In genomic region chr3:107758638-107759037, GRCm38 (mm10) we compare ENCODE assay signal across 9 mouse cellular contexts. TPM values are rescaled to one million over a fixed set of nuclear protein-coding genes. Genes with fewer than 3 reads are reported as not detected.
DNase-seq lines count a peak whose midpoint lies in the region; ATAC-seq and TF ChIP-seq lines count a peak whose summit lies in the region.
"Had no signal": no experiment of that assay in that cellular context is flagged by ENCODE, and none has a peak within 500 bp of the region (broad histone marks: within the 10 kb centered on the region; RNA-seq: fewer than 3 reads in every experiment).

No protein-coding gene starts in this region.

- H3K9ac ChIP-seq in kidney, embryonic 14.5 days (ENCODE audit: low read depth, low read length) = peak overlapping the region; percentile 85; the same call in 1 of the 2 replicates
- no peak overlapping the region for H3K9ac ChIP-seq in forebrain, postnatal 0 days
- H3K9ac ChIP-seq in neural tube, embryonic 14.5 days (replicated peaks; ENCODE audit: low read depth, low read length) = no peak overlapping the region

- WGBS in kidney, embryonic 14.5 days = 9% methylated on average over 3 of the region's 3 CpGs
- 14% methylated on average over 3 of the region's 3 CpGs for WGBS in forebrain, postnatal 0 days
- WGBS in neural tube, embryonic 14.5 days = 31% methylated on average over 3 of the region's 3 CpGs

- DNase-seq in kidney, adult 8-10 months = no peak
- DNase-seq in Muller cell, postnatal 12 days (ENCODE audit: inconsistent ontology term) = peak; percentile 30
- DNase-seq in forebrain, postnatal 0 days = no peak
- DNase-seq in kidney, postnatal 4 days = peak; percentile 41 to 59
- no peak for DNase-seq in yolk sac, embryonic 10.5 days (ENCODE audit: low spot score)
- no peak for DNase-seq in adrenal gland, postnatal 4 days (ENCODE audit: low spot score in 2 of 2)

- no peaks in the 10 kb centered on the region; the same call in 1 of the 2 replicates for H3K4me1 ChIP-seq in kidney, embryonic 14.5 days (ENCODE audit: control insufficient read depth, insufficient read depth, low read length)
- H3K4me1 ChIP-seq in forebrain, postnatal 0 days (ENCODE audit: insufficient read depth) = peaks cover 11% of the 10 kb centered on the region; the same call in 1 of the 2 replicates
- H3K4me1 ChIP-seq in neural tube, embryonic 14.5 days (ENCODE audit: control insufficient read depth, insufficient read depth, low read length) = peaks cover 18% of the 10 kb centered on the region; the same call in 1 of the 2 replicates

- no peak overlapping the region for H3K27ac ChIP-seq in kidney, embryonic 14.5 days (ENCODE audit: low read depth, low read length)
- H3K27ac ChIP-seq in forebrain, postnatal 0 days (ENCODE audit: low read depth, low read length) = no peak overlapping the region
- H3K27ac ChIP-seq in neural tube, embryonic 14.5 days (ENCODE audit: low read depth, low read length) = no peak overlapping the region

- H3K4me3 ChIP-seq in kidney, embryonic 14.5 days (ENCODE audit: low read length) = peak overlapping the region; percentile 63
- H3K4me3 ChIP-seq in forebrain, postnatal 0 days (ENCODE audit: low read depth, low read length) = peak overlapping the region; percentile 53
- peak overlapping the region; percentile 61; the same call in 1 of the 2 replicates for H3K4me3 ChIP-seq in neural tube, embryonic 14.5 days (ENCODE audit: low read depth, low read length)

- H3K4me2 ChIP-seq in kidney, embryonic 14.5 days (replicated peaks; ENCODE audit: low read depth, low read length) = peak overlapping the region; percentile 55
- H3K4me2 ChIP-seq in forebrain, postnatal 0 days (ENCODE audit: low read depth) = peak overlapping the region; percentile 93
- H3K4me2 ChIP-seq in neural tube, embryonic 14.5 days (ENCODE audit: low read depth, low read length) = peak overlapping the region; percentile 75

- H3K9me3 ChIP-seq in kidney, embryonic 14.5 days (ENCODE audit: control insufficient read depth, low read length) = no peaks in the 10 kb centered on the region
- H3K9me3 ChIP-seq in forebrain, postnatal 0 days (ENCODE audit: low read length) = no peaks in the 10 kb centered on the region
- no peaks in the 10 kb centered on the region for H3K9me3 ChIP-seq in neural tube, embryonic 14.5 days (ENCODE audit: control insufficient read depth, low read length)

- ATAC-seq in kidney, embryonic 14.5 days (ENCODE audit: low FRiP score, low TSS enrichment) = no peak
- no peak for ATAC-seq in forebrain, postnatal 0 days
- ATAC-seq in neural tube, embryonic 14.5 days (ENCODE audit: low read depth) = no peak
- ATAC-seq: Patski had no signal

- no peak for TF ChIP-seq CTCF in forebrain, postnatal 0 days (IDR thresholded peaks at IDR 0.05; ENCODE audit: low read depth)

- no peaks in the 10 kb centered on the region; the same call in 1 of the 2 replicates for H3K27me3 ChIP-seq in kidney, embryonic 14.5 days (ENCODE audit: control insufficient read depth, insufficient read depth, low read length)
- H3K27me3 ChIP-seq in forebrain, postnatal 0 days (ENCODE audit: insufficient read depth, low read length) = no peaks in the 10 kb centered on the region
- no peaks in the 10 kb centered on the region for H3K27me3 ChIP-seq in neural tube, embryonic 14.5 days (ENCODE audit: control insufficient read depth, insufficient read depth, low read length)
- H3K27me3 ChIP-seq: Patski had no signal

- H3K36me3 ChIP-seq in kidney, embryonic 14.5 days (ENCODE audit: control insufficient read depth, insufficient read depth, low read length) = peaks cover 3% of the 10 kb centered on the region; the same call in 1 of the 2 replicates
- no peaks in the 10 kb centered on the region for H3K36me3 ChIP-seq in forebrain, postnatal 0 days (ENCODE audit: insufficient read depth)
- no peaks in the 10 kb centered on the region for H3K36me3 ChIP-seq in neural tube, embryonic 14.5 days (ENCODE audit: control insufficient read depth, insufficient read depth, low read length)

RNA-seq across cellular contexts. Expression of gene Csf1, which starts 1.6 kb away (rescaled TPM):
- 3.9 and 8.5 TPM in 2 replicates for polyA plus RNA-seq in kidney, embryonic 14.5 days (2014; fragmentation: Nextera tagmentation; extraction: Ambion mirVana)
- 6.3 and 11.7 TPM in 2 replicates for total RNA-seq in forebrain, postnatal 0 days (2014; rRNA removed)
- polyA plus RNA-seq in forebrain, postnatal 0 days (2015; fragmentation: Nextera tagmentation; extraction: Ambion mirVana) = 7.2 and 8.6 TPM in 2 replicates
- polyA plus RNA-seq in neural tube, embryonic 14.5 days (2014; fragmentation: Nextera tagmentation; extraction: Ambion mirVana) = 6.3 and 9.3 TPM in 2 replicates
- 10 to 100 TPM; 18.0 to 19.8 TPM for total RNA-seq in adrenal gland, postnatal 4 days (2021)

Comparison
In these comparisons a context has a peak if more than half of its experiments do, and no peak if none do; other contexts are left out.
1. DNase-seq: peak in Muller cell, postnatal 12 days (single experiment) and kidney, postnatal 4 days (2 of 2); none in kidney, adult 8-10 months (0 of 2), forebrain, postnatal 0 days (single experiment), yolk sac, embryonic 10.5 days (single experiment) and adrenal gland, postnatal 4 days (0 of 2).
2. Peak in every context shown above with its lines, with median percentiles within 50 percentile points of each other: H3K4me2 ChIP-seq and H3K4me3 ChIP-seq.